Mouse (Mus musculus): ENCODE measurements around the gene Senp6. TPM values are rescaled to one million over a fixed set of nuclear protein-coding genes. Genes with fewer than 3 reads are reported as not detected.
"Not testable (repeated sequence)": the region's sequence is repeated elsewhere in the genome, so short reads cannot be mapped to it uniquely, and the experiment has no call there.

The Senp6 gene
- polyA plus RNA-seq (2015; fragmentation: Nextera tagmentation; extraction: Ambion mirVana) = 36.5 and 43.8 TPM in 2 replicates

GRCm38 (mm10) chr9:80066367-80067220 lies at the start of gene Senp6:
Senp6 (plus strand) TSS chr9:80066903.
- under 1% methylated on average over 56 of the region's 74 CpGs for WGBS
- ATAC-seq = peak; percentile 91
- Histone ChIP-seq H3K4me1 (ENCODE audit: control insufficient read depth, insufficient read depth, low read depth, low read length) (peaks cover 13% of the 10 kb centered on the region), H3K27ac (ENCODE audit: low read depth, low read length) (peak within 1 kb of the TSS; percentile 99), H3K9me3 (ENCODE audit: control insufficient read depth, low read length) (no peaks in the 10 kb centered on the region), H3K9ac (ENCODE audit: low read depth, low read length) (peak within 1 kb of the TSS; percentile 94), H3K4me2 (ENCODE audit: low read length) (peak within 1 kb of the TSS; percentile 63), H3K36me3 (ENCODE audit: control insufficient read depth, insufficient read depth, low read length) (no peaks in the 10 kb centered on the region), H3K27me3 (replicated peaks; ENCODE audit: control insufficient read depth, insufficient read depth, low read length) (no peaks in the 10 kb centered on the region), H3K4me3 (ENCODE audit: low read length) (peak within 1 kb of the TSS; percentile 68)

GRCm38 (mm10) chr9:80020429-80020828 lies 46.3 kb upstream of the Senp6 start:
- Histone ChIP-seq H3K9ac (ENCODE audit: low read depth, low read length) (no peak overlapping the region), H3K27me3 (replicated peaks; ENCODE audit: control insufficient read depth, insufficient read depth, low read length) (no peaks in the 10 kb centered on the region), H3K36me3 (ENCODE audit: control insufficient read depth, insufficient read depth, low read length) (no peaks in the 10 kb centered on the region), H3K4me1 (ENCODE audit: control insufficient read depth, insufficient read depth, low read depth, low read length) (no peaks in the 10 kb centered on the region), H3K9me3 (ENCODE audit: control insufficient read depth, low read length) (no peaks in the 10 kb centered on the region), H3K4me2 (ENCODE audit: low read length) (no peak overlapping the region), H3K4me3 (ENCODE audit: low read length) (no peak overlapping the region), H3K27ac (ENCODE audit: low read depth, low read length) (no peak overlapping the region)
- 79% methylated on average over 3 of the region's 3 CpGs for WGBS
- no peak for ATAC-seq

GRCm38 (mm10) chr9:80021648-80022047 lies 45.1 kb upstream of the Senp6 start:
- Histone ChIP-seq H3K36me3 (ENCODE audit: control insufficient read depth, insufficient read depth, low read length) (no peaks in the 10 kb centered on the region), H3K4me1 (ENCODE audit: control insufficient read depth, insufficient read depth, low read depth, low read length) (no peaks in the 10 kb centered on the region), H3K9me3 (ENCODE audit: control insufficient read depth, low read length) (no peaks in the 10 kb centered on the region), H3K4me3 (ENCODE audit: low read length) (no peak overlapping the region), H3K4me2 (ENCODE audit: low read length) (no peak overlapping the region), H3K9ac (ENCODE audit: low read depth, low read length) (no peak overlapping the region), H3K27me3 (replicated peaks; ENCODE audit: control insufficient read depth, insufficient read depth, low read length) (no peaks in the 10 kb centered on the region), H3K27ac (ENCODE audit: low read depth, low read length) (no peak overlapping the region)
- 35% methylated on average over 1 of the region's 1 CpGs for WGBS
- ATAC-seq = no peak

- Histone ChIP-seq H3K27me3 (replicated peaks; ENCODE audit: control insufficient read depth, insufficient read depth, low read length) (no peaks in the 10 kb centered on the region), H3K9me3 (ENCODE audit: control insufficient read depth, low read length) (no peaks in the 10 kb centered on the region), H3K9ac (ENCODE audit: low read depth, low read length) (no peak overlapping the region), H3K4me2 (ENCODE audit: low read length) (no peak overlapping the region), H3K4me3 (ENCODE audit: low read length) (no peak overlapping the region), H3K36me3 (ENCODE audit: control insufficient read depth, insufficient read depth, low read length) (no peaks in the 10 kb centered on the region), H3K4me1 (ENCODE audit: control insufficient read depth, insufficient read depth, low read depth, low read length) (no peaks in the 10 kb centered on the region), H3K27ac (ENCODE audit: low read depth, low read length) (no peak overlapping the region)
- ATAC-seq = no peak
- WGBS = 74% methylated on average over 8 of the region's 8 CpGs
Measured at GRCm38 (mm10) chr9:80022821-80023220, 43.9 kb upstream of the Senp6 start.

GRCm38 (mm10) chr9:80025347-80025746 lies 41.4 kb upstream of the Senp6 start:
- not testable (repeated sequence) for H3K36me3 ChIP-seq (ENCODE audit: control insufficient read depth, insufficient read depth, low read length); H3K9me3 ChIP-seq (ENCODE audit: control insufficient read depth, low read length); H3K27ac ChIP-seq (ENCODE audit: low read depth, low read length); H3K4me3 ChIP-seq (ENCODE audit: low read length); H3K27me3 ChIP-seq (replicated peaks; ENCODE audit: control insufficient read depth, insufficient read depth, low read length); H3K4me2 ChIP-seq (ENCODE audit: low read length); ATAC-seq; H3K9ac ChIP-seq (ENCODE audit: low read depth, low read length); H3K4me1 ChIP-seq (ENCODE audit: control insufficient read depth, insufficient read depth, low read depth, low read length)
- WGBS = 91% methylated on average over 5 of the region's 5 CpGs

- H3K4me1 ChIP-seq (ENCODE audit: control insufficient read depth, insufficient read depth, low read depth, low read length) = no peaks in the 10 kb centered on the region
- WGBS = 2% methylated on average over 2 of the region's 2 CpGs
- H3K9ac ChIP-seq (ENCODE audit: low read depth, low read length) = no peak overlapping the region
- no peak overlapping the region for H3K4me3 ChIP-seq (ENCODE audit: low read length)
- no peaks in the 10 kb centered on the region for H3K36me3 ChIP-seq (ENCODE audit: control insufficient read depth, insufficient read depth, low read length)
- no peaks in the 10 kb centered on the region for H3K27me3 ChIP-seq (replicated peaks; ENCODE audit: control insufficient read depth, insufficient read depth, low read length)
- H3K9me3 ChIP-seq (ENCODE audit: control insufficient read depth, low read length) = no peaks in the 10 kb centered on the region
- H3K27ac ChIP-seq (ENCODE audit: low read depth, low read length) = no peak overlapping the region
- H3K4me2 ChIP-seq (ENCODE audit: low read length) = no peak overlapping the region
- ATAC-seq = no peak
Measured at GRCm38 (mm10) chr9:80026017-80026416, 40.7 kb upstream of the Senp6 start.

- no peaks in the 10 kb centered on the region for H3K27me3 ChIP-seq (replicated peaks; ENCODE audit: control insufficient read depth, insufficient read depth, low read length)
- H3K4me1 ChIP-seq (ENCODE audit: control insufficient read depth, insufficient read depth, low read depth, low read length) = no peaks in the 10 kb centered on the region
- no peak overlapping the region for H3K4me2 ChIP-seq (ENCODE audit: low read length)
- no peak overlapping the region for H3K27ac ChIP-seq (ENCODE audit: low read depth, low read length)
- 72% methylated on average over 6 of the region's 6 CpGs for WGBS
- H3K36me3 ChIP-seq (ENCODE audit: control insufficient read depth, insufficient read depth, low read length) = no peaks in the 10 kb centered on the region
- no peaks in the 10 kb centered on the region for H3K9me3 ChIP-seq (ENCODE audit: control insufficient read depth, low read length)
- H3K4me3 ChIP-seq (ENCODE audit: low read length) = no peak overlapping the region
- ATAC-seq = no peak
- no peak overlapping the region for H3K9ac ChIP-seq (ENCODE audit: low read depth, low read length)
Measured at GRCm38 (mm10) chr9:80026581-80027021, 40.1 kb upstream of the Senp6 start.

GRCm38 (mm10) chr9:80037262-80037996 lies 29.3 kb upstream of the Senp6 start:
- Histone ChIP-seq H3K4me3 (ENCODE audit: low read length) (no peak overlapping the region), H3K9ac (ENCODE audit: low read depth, low read length) (no peak overlapping the region), H3K4me1 (ENCODE audit: control insufficient read depth, insufficient read depth, low read depth, low read length) (no peaks in the 10 kb centered on the region), H3K9me3 (ENCODE audit: control insufficient read depth, low read length) (no peaks in the 10 kb centered on the region), H3K36me3 (ENCODE audit: control insufficient read depth, insufficient read depth, low read length) (no peaks in the 10 kb centered on the region), H3K4me2 (ENCODE audit: low read length) (no peak overlapping the region), H3K27ac (ENCODE audit: low read depth, low read length) (no peak overlapping the region), H3K27me3 (replicated peaks; ENCODE audit: control insufficient read depth, insufficient read depth, low read length) (no peaks in the 10 kb centered on the region)
- WGBS = 91% methylated on average over 13 of the region's 13 CpGs
- no peak for ATAC-seq

- no peak for ATAC-seq
- no peaks in the 10 kb centered on the region for H3K36me3 ChIP-seq (ENCODE audit: control insufficient read depth, insufficient read depth, low read length)
- no peaks in the 10 kb centered on the region for H3K4me1 ChIP-seq (ENCODE audit: control insufficient read depth, insufficient read depth, low read depth, low read length)
- no peak overlapping the region for H3K4me3 ChIP-seq (ENCODE audit: low read length)
- no peak overlapping the region for H3K9ac ChIP-seq (ENCODE audit: low read depth, low read length)
- no peaks in the 10 kb centered on the region for H3K9me3 ChIP-seq (ENCODE audit: control insufficient read depth, low read length)
- H3K27ac ChIP-seq (ENCODE audit: low read depth, low read length) = no peak overlapping the region
- no peaks in the 10 kb centered on the region for H3K27me3 ChIP-seq (replicated peaks; ENCODE audit: control insufficient read depth, insufficient read depth, low read length)
- no peak overlapping the region for H3K4me2 ChIP-seq (ENCODE audit: low read length)
Measured at GRCm38 (mm10) chr9:80037997-80038383, 28.7 kb upstream of the Senp6 start.

All from hindbrain, embryonic 16.5 days (tissue).